Mouse (Mus musculus) adrenal gland, adult (tissue): ENCODE data around the gene Gm21616.
"Not testable (repeated sequence)": the region's sequence is repeated elsewhere in the genome, so short reads cannot be mapped to it uniquely, and the experiment has no call there.

Experiments
- DNase-seq, 2 experiments: peaks; one replicate each; pipeline ENCODE4 v3.0.0; 2022 to 2023; ENCODE audit warnings: low spot score in 1 of 2; ENCODE audit not compliant: inconsistent age in 2 of 2

Gene Gm21616

DNA sequence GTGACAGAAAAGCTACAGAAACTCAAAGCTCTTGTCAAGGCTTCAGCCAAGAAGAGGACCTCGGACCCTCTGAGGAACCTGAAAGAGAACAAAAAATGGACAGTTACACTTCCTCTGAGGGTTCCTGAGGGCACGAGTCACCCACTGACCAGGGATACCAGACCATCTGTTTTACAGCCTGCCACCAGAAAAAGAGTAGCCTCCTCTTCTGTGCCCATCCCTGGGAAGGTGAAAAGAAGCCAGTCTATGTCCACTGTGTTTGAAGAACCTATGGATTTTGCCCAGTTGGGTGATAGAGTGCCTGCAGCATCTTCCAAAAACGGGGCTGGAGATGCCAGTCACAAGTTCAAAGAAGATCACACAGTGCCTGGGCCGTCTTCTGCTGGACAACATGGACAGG lies at the start of gene Gm21616:
TSS of gene Gm21616 (plus strand) at position 301 of the 400 bp plus-strand sequence.
- not testable (repeated sequence) for DNase-seq
